Mouse (Mus musculus) lung, postnatal 0 days (tissue): ENCODE data around the gene Ep400. TPM values are rescaled to one million over a fixed set of nuclear protein-coding genes. Genes with fewer than 3 reads are reported as not detected.

Experiments
- ATAC-seq: fragments of 200-750 bp; cut with Nextera tagmentation; 2 replicates; pipeline ENCODE4 v1.8.0; 2017; ENCODE audit warnings: moderate library complexity
- DNase-seq: peaks from one replicate; pipeline ENCODE4 v3.0.0-alpha.2; 2016; ENCODE audit warnings: low spot score
- H3K27ac ChIP-seq: fragments of 300-500 bp; sonication (generic); 2 replicates; pipeline ENCODE4 v1.5.1; 2014; ENCODE audit warnings: antibody characterized with exemption, mild to moderate bottlenecking, low read length, mixed read lengths
- H3K27me3 ChIP-seq: fragments of 300-500 bp; sonication (generic); replicated peaks from 2 replicates; pipeline ENCODE4 v1.6.1; 2014; ENCODE audit warnings: low read length, mixed read lengths; ENCODE audit not compliant: insufficient read depth
- H3K36me3 ChIP-seq: fragments of 300-500 bp; sonication (generic); 2 replicates; pipeline ENCODE4 v1.6.1; 2014; ENCODE audit warnings: low read length, mixed read lengths; ENCODE audit not compliant: insufficient read depth
- H3K4me1 ChIP-seq: fragments of 300-500 bp; sonication (generic); 2 replicates; pipeline ENCODE4 v1.6.1; 2014; ENCODE audit warnings: antibody characterized with exemption, low read depth, low read length, mixed read lengths; ENCODE audit not compliant: insufficient read depth
- H3K4me2 ChIP-seq: fragments of 300-500 bp; sonication (generic); replicated peaks from 2 replicates; pipeline ENCODE4 v1.6.1; 2014; ENCODE audit warnings: low read depth, mild to moderate bottlenecking, low read length, moderate library complexity, mixed read lengths
- H3K4me3 ChIP-seq: fragments of 300-500 bp; sonication (generic); 2 replicates; pipeline ENCODE4 v1.5.1; 2014; ENCODE audit warnings: low read depth, low read length
- H3K9ac ChIP-seq: fragments of 300-500 bp; sonication (generic); replicated peaks from 2 replicates; pipeline ENCODE4 v1.6.1; 2014; ENCODE audit warnings: low read depth, mild to moderate bottlenecking
- H3K9me3 ChIP-seq: fragments of 300-500 bp; sonication (generic); 2 replicates; pipeline ENCODE4 v1.6.1; 2016; ENCODE audit warnings: low read length, mixed read lengths
- CTCF ChIP-seq: IDR thresholded peaks from 2 replicates; pipeline ENCODE4 v1.5.1; 2016; ENCODE audit warnings: antibody characterized with exemption, mild to moderate bottlenecking
- EP300 ChIP-seq: IDR thresholded peaks from 2 replicates; pipeline ENCODE4 v1.6.1; 2016; ENCODE audit warnings: antibody characterized with exemption, mild to moderate bottlenecking, control low read depth
- WGBS: fragments of 180-500 bp; shearing (Covaris S2); extraction: QIAGEN DNeasy Blood & Tissue Kit; methylation state at CpG from one replicate; pipeline ENCODE4 v1.1.7; 2014; 5-methylcytosine and 5-hydroxymethylcytosine counted together
- polyA plus RNA-seq: library from polyadenylated mRNA; unstranded; fragments of >200 nt; fragmentation: Nextera tagmentation; extraction: Ambion mirVana; gene quantifications from 2 replicates; pipeline ENCODE4 v1.2.1, GENCODE M21; 2015

Ep400 gene
- polyA plus RNA-seq, 1 experiment from 2014 or later, result 17.5 TPM

DNA sequence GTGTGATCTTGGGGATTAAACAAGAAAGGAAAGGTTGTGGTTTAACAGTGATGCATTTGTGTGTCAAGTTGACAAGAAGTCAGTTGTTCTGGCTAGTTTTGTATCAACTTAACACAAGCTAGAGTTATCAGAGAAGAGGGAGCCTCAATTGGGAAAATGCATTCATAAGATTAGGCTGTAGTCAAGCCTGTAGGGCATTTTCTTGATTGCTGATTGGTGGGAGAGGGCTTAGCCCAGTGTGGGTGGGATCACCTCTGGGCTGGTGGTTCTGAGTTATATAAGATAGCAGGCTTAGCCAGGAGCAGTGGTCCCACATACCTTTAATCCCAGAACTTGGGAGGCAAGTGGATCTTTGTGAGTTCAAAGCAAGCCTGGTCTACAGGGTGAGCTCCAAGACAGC lies 124.1 kb downstream of the Ep400 start:
- ATAC-seq (no peak), DNase-seq (no peak)
- Histone ChIP-seq H3K4me1 (no peaks in the 10 kb centered on the region), H3K9ac (no peak overlapping the region), H3K27ac (no peak overlapping the region), H3K9me3 (no peaks in the 10 kb centered on the region), H3K4me3 (no peak overlapping the region), H3K4me2 (no peak overlapping the region), H3K36me3 (peaks cover 38% of the 10 kb centered on the region), H3K27me3 (no peaks in the 10 kb centered on the region)
- TF ChIP-seq EP300 (no peak), CTCF (no peak)

GRCm38 (mm10) chr5:110639459-110639858 lies 131.1 kb downstream of the Ep400 start:
- Histone ChIP-seq H3K4me2 (peak overlapping the region; percentile 32; the same call in 1 of the 2 replicates), H3K27ac (no peak overlapping the region), H3K27me3 (no peaks in the 10 kb centered on the region), H3K36me3 (no peaks in the 10 kb centered on the region), H3K9ac (no peak overlapping the region), H3K4me3 (no peak overlapping the region), H3K4me1 (no peaks in the 10 kb centered on the region), H3K9me3 (no peaks in the 10 kb centered on the region)
- peak; percentile 86 for TF ChIP-seq CTCF
- no peak for TF ChIP-seq EP300
- 21% methylated on average over 12 of the region's 12 CpGs for WGBS
- DNase-seq (peak; percentile 83), ATAC-seq (0 out of 2 replicates have a peak, but pooled peaks have one; percentile 33)

DNA sequence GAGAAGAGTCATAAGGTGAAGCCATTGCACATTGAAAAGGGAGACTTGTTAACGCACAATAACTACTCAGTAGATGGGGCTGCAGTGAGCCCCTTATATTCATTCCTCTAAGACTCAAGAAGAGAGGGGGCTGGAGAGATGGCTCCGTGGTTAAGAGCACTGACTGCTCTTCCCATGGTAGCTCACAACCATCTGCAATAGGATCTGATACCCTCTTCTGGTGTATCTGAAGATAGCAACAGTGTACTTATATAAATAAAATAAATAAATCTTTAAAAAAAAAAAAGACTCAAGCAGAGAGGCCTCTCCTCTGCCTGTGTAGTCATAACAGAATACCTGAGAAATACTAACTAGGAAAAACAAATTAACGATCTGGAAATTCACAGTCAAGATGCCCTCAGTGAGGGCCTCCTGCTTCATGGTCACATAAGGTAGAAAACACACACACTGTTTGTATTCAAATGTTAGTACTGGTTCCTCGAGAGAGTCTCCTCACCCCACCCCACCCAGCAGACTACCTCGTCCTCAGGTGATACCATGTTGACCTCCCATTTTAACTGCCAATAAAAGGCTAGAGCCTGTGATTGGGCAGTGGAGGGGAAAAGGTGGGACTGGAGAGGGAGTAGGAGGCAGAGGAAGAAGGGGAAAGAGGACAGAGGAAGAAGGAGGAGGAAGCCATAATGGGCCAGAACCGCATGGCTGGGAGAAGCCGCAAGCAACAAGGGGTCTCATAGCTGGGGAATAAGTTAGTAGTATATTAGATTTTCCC lies 132.0 kb downstream of the Ep400 start:
- H3K27me3 ChIP-seq, result no peaks in the 10 kb centered on the region
- H3K4me1 ChIP-seq, result no peaks in the 10 kb centered on the region
- no peak overlapping the region for H3K27ac ChIP-seq
- DNase-seq, result no peak
- no peak overlapping the region for H3K4me3 ChIP-seq
- no peaks in the 10 kb centered on the region for H3K9me3 ChIP-seq
- no peak overlapping the region for H3K4me2 ChIP-seq
- no peak overlapping the region for H3K9ac ChIP-seq
- TF ChIP-seq CTCF, result no peak
- TF ChIP-seq EP300, result no peak
- ATAC-seq, result no peak
- WGBS, result 76% methylated on average over 7 of the region's 7 CpGs
- no peaks in the 10 kb centered on the region for H3K36me3 ChIP-seq

GRCm38 (mm10) chr5:110635951-110636707 lies 134.4 kb downstream of the Ep400 start:
- WGBS, result 35% methylated on average over 6 of the region's 6 CpGs
- ATAC-seq (peak; percentile 37), DNase-seq (peak; percentile 78)
- Histone ChIP-seq H3K9ac (no peak overlapping the region), H3K27ac (no peak overlapping the region), H3K9me3 (no peaks in the 10 kb centered on the region), H3K27me3 (no peaks in the 10 kb centered on the region), H3K4me2 (no peak overlapping the region), H3K36me3 (no peaks in the 10 kb centered on the region), H3K4me3 (no peak overlapping the region), H3K4me1 (no peaks in the 10 kb centered on the region)
- TF ChIP-seq CTCF (peak; percentile 77), EP300 (no peak)

DNA sequence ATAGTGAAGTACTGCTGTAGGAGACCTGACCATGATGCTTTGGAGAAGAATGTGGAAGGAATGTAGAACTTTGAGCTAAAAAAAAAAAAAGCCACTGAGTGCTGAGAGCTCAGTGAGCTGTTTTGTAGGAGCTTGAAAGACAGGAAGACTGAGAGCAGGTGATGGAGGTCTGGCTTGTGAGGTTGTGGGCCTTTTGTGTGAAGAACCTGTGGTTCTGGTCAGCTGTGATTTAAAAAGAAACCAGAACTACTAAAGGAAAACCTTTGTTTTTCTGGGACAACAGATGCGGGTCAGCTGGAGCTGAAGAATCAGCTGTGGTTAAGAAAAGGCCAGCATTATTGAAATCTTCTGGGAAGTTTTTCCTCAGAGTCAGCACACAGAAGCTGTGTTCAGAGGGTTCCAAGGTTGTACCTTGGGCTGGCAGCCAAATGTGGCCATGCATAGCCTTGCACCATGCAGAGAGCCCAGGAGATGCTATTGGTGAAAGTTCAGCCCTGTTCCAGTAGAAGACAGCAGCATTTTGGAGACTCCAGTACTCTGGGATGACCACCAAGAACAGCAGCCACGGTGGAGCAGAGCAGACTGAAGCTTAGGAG lies 140.9 kb downstream of the Ep400 start:
- no peak overlapping the region for H3K27ac ChIP-seq
- no peak for DNase-seq
- H3K9me3 ChIP-seq, result no peaks in the 10 kb centered on the region
- no peak overlapping the region for H3K4me3 ChIP-seq
- no peaks in the 10 kb centered on the region for H3K27me3 ChIP-seq
- WGBS, result 71% methylated on average over 2 of the region's 2 CpGs
- H3K9ac ChIP-seq, result no peak overlapping the region
- H3K36me3 ChIP-seq, result no peaks in the 10 kb centered on the region
- TF ChIP-seq CTCF, result no peak
- no peak for TF ChIP-seq EP300
- H3K4me2 ChIP-seq, result no peak overlapping the region
- ATAC-seq, result no peak
- H3K4me1 ChIP-seq, result no peaks in the 10 kb centered on the region

- Histone ChIP-seq H3K27ac (no peak overlapping the region), H3K4me3 (no peak overlapping the region), H3K9ac (no peak overlapping the region), H3K4me2 (no peak overlapping the region), H3K36me3 (no peaks in the 10 kb centered on the region), H3K4me1 (no peaks in the 10 kb centered on the region), H3K9me3 (no peaks in the 10 kb centered on the region), H3K27me3 (no peaks in the 10 kb centered on the region)
- DNase-seq (no peak), ATAC-seq (no peak)
- no peak for TF ChIP-seq CTCF
- TF ChIP-seq EP300, result no peak
- 20% methylated on average over 19 of the region's 19 CpGs for WGBS
Measured at GRCm38 (mm10) chr5:110628156-110628555, 142.4 kb downstream of the Ep400 start.
